Mouse (Mus musculus) stomach, embryonic 15.5 days (tissue): ENCODE results near the gene Klhl12. TPM values are rescaled to one million over a fixed set of nuclear protein-coding genes. Genes with fewer than 3 reads are reported as not detected.
"Not testable (repeated sequence)": the region's sequence is repeated elsewhere in the genome, so short reads cannot be mapped to it uniquely, and the experiment has no call there.

ENCODE experiments used
- ATAC-seq: fragments of 200-750 bp; cut with Nextera tagmentation; 2 replicates; pipeline ENCODE4 v1.8.0; 2017; ENCODE audit warnings: low read depth, moderate number of reproducible peaks, moderate TSS enrichment; ENCODE audit not compliant: insufficient read depth, low FRiP score
- H3K27ac ChIP-seq: fragments of 300-500 bp; sonication (generic); 2 replicates; pipeline ENCODE4 v1.5.1; 2015; ENCODE audit warnings: mild to moderate bottlenecking, inconsistent platforms
- H3K27me3 ChIP-seq: fragments of 300-500 bp; sonication (generic); replicated peaks from 2 replicates; pipeline ENCODE4 v1.6.1; 2015; ENCODE audit warnings: inconsistent platforms
- H3K36me3 ChIP-seq: fragments of 300-500 bp; sonication (generic); 2 replicates; pipeline ENCODE4 v1.6.1; 2015; ENCODE audit warnings: inconsistent platforms
- H3K4me1 ChIP-seq: fragments of 300-500 bp; sonication (generic); 2 replicates; pipeline ENCODE4 v1.6.1; 2015; ENCODE audit warnings: inconsistent platforms
- H3K4me2 ChIP-seq: fragments of 300-500 bp; sonication (generic); 2 replicates; pipeline ENCODE4 v1.6.1; 2015; ENCODE audit warnings: mild to moderate bottlenecking, inconsistent platforms
- H3K4me3 ChIP-seq: fragments of 300-500 bp; sonication (generic); replicated peaks from 2 replicates; pipeline ENCODE4 v1.5.1; 2015; ENCODE audit warnings: inconsistent platforms
- H3K9ac ChIP-seq: fragments of 300-500 bp; sonication (generic); 2 replicates; pipeline ENCODE4 v1.6.1; 2015; ENCODE audit warnings: inconsistent platforms
- H3K9me3 ChIP-seq: fragments of 300-500 bp; sonication (generic); 2 replicates; pipeline ENCODE4 v1.6.1; 2016; ENCODE audit warnings: inconsistent platforms
- WGBS: fragments of 180-500 bp; shearing (Covaris S2); methylation state at CpG from one replicate; pipeline ENCODE4 v1.1.7; 2015; 5-methylcytosine and 5-hydroxymethylcytosine counted together
- polyA plus RNA-seq: library from polyadenylated mRNA; unstranded; fragments of >200 nt; fragmentation: Nextera tagmentation; extraction: Ambion mirVana; gene quantifications from 2 replicates; pipeline ENCODE4 v1.2.1, GENCODE M21; 2015

Klhl12 gene
- polyA plus RNA-seq, 1 experiment from 2014 or later = 24.0 TPM

- H3K4me1 ChIP-seq = peaks cover 14% of the 10 kb centered on the region
- WGBS = 91% methylated on average over 5 of the region's 5 CpGs
- H3K9ac ChIP-seq, H3K9me3 ChIP-seq, H3K36me3 ChIP-seq, H3K27me3 ChIP-seq, H3K27ac ChIP-seq, ATAC-seq, H3K4me3 ChIP-seq, H3K4me2 ChIP-seq: not testable (repeated sequence)
Measured at GRCm38 (mm10) chr1:134519201-134519600, 63.9 kb downstream of the Klhl12 start.

DNA sequence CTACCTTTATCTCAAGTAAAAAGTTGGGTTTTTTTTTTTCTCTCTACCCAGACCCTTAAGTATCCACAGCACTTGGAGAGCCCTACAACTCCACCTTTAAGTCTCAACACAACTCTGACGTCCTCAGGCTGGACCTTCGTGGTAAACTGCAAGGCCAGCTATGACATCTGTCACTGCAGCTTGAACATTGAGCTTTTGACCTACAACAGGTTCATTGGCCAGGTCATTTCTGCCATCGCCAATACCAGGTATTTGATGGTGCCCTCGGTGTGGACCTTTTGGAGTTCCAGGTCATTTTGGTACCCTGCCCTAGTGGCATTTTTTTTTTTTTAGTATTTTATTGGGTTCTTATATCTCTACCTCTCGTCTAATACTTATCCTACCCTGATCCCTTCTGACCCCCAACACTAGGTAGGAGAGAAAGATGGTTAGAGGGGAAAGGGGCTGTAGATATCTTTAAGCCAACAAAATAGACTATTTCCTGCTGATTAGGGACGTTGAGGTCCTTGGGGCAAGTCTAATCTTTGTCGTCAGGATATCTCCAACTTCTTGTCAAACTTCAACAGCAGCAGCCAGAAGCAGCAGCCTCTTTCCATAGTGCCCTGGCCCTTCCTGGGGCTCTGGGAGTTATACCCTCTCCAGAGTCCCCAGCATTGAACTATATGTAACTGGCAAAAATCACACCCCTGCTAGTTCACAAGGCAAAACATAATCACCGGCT lies 64.8 kb downstream of the Klhl12 start:
- H3K27me3 ChIP-seq = no peaks in the 10 kb centered on the region
- no peaks in the 10 kb centered on the region for H3K9me3 ChIP-seq
- no peak for ATAC-seq
- no peak overlapping the region for H3K27ac ChIP-seq
- H3K4me2 ChIP-seq = no peak overlapping the region
- no peak overlapping the region for H3K9ac ChIP-seq
- WGBS = 70% methylated on average over 8 of the region's 8 CpGs
- H3K4me1 ChIP-seq = peaks cover 14% of the 10 kb centered on the region
- H3K36me3 ChIP-seq = no peaks in the 10 kb centered on the region
- H3K4me3 ChIP-seq = no peak overlapping the region

DNA sequence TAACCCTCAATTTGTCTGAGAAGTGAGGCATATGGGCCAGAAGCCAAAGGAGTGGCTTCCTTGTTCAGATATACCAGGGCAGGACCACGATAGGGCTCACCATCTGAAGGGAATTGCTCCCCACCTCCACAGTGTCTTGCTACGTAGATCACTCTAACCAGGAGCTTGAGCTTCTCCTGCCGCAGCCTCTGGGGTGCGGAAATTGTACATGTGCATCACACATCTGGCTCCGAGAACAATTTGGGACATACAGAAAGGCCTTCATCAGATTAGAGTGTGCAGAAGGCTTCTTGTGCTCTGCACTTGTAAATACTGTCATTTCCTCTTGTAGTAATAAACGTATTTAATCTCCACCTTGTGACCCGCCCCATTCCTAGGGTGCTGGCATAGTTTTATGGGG lies 65.8 kb downstream of the Klhl12 start:
- H3K27ac ChIP-seq = no peak overlapping the region
- H3K4me3 ChIP-seq = no peak overlapping the region
- H3K9ac ChIP-seq = no peak overlapping the region
- no peak overlapping the region for H3K4me2 ChIP-seq
- peaks cover 11% of the 10 kb centered on the region for H3K4me1 ChIP-seq
- 66% methylated on average over 7 of the region's 7 CpGs for WGBS
- no peaks in the 10 kb centered on the region for H3K27me3 ChIP-seq
- H3K36me3 ChIP-seq = no peaks in the 10 kb centered on the region
- no peaks in the 10 kb centered on the region for H3K9me3 ChIP-seq
- ATAC-seq = no peak

DNA sequence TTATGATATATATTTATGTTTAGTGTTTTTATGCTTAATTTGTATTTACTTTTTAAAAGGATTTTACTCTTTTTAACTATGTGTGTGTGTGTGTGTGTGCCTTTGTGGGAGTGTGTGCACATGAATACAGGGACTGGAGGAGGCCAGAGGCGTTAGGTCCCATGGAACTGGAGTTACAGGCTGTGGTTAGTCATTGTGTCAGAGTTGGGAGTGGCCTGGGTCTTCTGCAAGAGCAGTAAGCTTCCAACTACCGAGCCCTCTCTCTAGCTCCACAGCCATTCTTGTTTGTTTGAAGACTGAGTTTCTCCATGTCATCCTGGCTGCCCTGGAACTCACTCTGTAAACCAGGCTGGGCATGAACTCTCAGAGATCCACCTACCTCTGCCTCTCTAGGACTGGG lies 67.0 kb downstream of the Klhl12 start:
- H3K4me3 ChIP-seq = no peak overlapping the region
- H3K4me2 ChIP-seq = no peak overlapping the region
- H3K27me3 ChIP-seq = no peaks in the 10 kb centered on the region
- no peaks in the 10 kb centered on the region for H3K9me3 ChIP-seq
- H3K4me1 ChIP-seq = 0 out of 2 replicates have a peak, but pooled peaks cover 4% of the 10 kb centered on the region
- H3K9ac ChIP-seq = no peak overlapping the region
- peak overlapping the region; percentile 48; the same call in 1 of the 2 replicates for H3K27ac ChIP-seq
- 35% methylated on average over 2 of the region's 2 CpGs for WGBS
- H3K36me3 ChIP-seq = no peaks in the 10 kb centered on the region
- no peak for ATAC-seq

- Histone ChIP-seq H3K9me3 (no peaks in the 10 kb centered on the region), H3K36me3 (no peaks in the 10 kb centered on the region), H3K4me3 (no peak overlapping the region), H3K4me2 (no peak overlapping the region), H3K4me1 (0 out of 2 replicates have a peak, but pooled peaks cover 4% of the 10 kb centered on the region), H3K27me3 (no peaks in the 10 kb centered on the region), H3K27ac (no peak overlapping the region), H3K9ac (no peak overlapping the region)
- no peak for ATAC-seq
- 75% methylated on average over 5 of the region's 5 CpGs for WGBS
Measured at GRCm38 (mm10) chr1:134524424-134524823, 69.1 kb downstream of the Klhl12 start.

DNA sequence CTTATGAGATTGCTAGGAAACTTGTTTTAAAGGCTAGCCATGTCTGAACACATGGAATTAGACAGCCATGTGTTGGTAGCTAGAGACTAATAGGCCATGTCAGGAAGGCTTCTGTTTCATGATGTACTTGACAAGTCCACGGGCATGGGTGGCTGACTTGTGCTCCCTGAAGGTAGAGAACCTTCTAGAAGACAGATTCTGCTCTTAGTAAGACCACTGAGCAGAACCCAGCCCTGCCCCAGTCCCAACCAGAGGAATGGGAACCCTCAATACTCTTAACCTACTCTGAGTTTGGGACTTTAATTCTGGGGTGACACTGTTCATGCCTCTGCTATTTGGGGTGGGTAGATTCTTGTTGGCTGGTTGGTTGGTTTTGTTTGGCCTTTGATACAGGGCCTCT lies 69.7 kb downstream of the Klhl12 start:
- no peaks in the 10 kb centered on the region for H3K27me3 ChIP-seq
- whole genome bisulfite sequencing = 89% methylated on average over 1 of the region's 1 CpGs
- no peak overlapping the region for H3K4me2 ChIP-seq
- no peak overlapping the region for H3K27ac ChIP-seq
- no peak overlapping the region for H3K4me3 ChIP-seq
- no peaks in the 10 kb centered on the region for H3K9me3 ChIP-seq
- no peak for ATAC-seq
- H3K9ac ChIP-seq = no peak overlapping the region
- H3K36me3 ChIP-seq = no peaks in the 10 kb centered on the region
- H3K4me1 ChIP-seq = 0 out of 2 replicates have a peak, but pooled peaks cover 4% of the 10 kb centered on the region

GRCm38 (mm10) chr1:134526752-134527151 lies 71.4 kb downstream of the Klhl12 start:
- Histone ChIP-seq H3K4me3 (no peak overlapping the region), H3K36me3 (no peaks in the 10 kb centered on the region), H3K27me3 (no peaks in the 10 kb centered on the region), H3K9me3 (no peaks in the 10 kb centered on the region), H3K4me2 (no peak overlapping the region; the same call in 1 of the 2 replicates), H3K27ac (0 out of 2 replicates have a peak overlapping the region, but pooled peaks have one; percentile 49), H3K4me1 (no peaks in the 10 kb centered on the region), H3K9ac (no peak overlapping the region)
- ATAC-seq = peak; percentile 95
- 36% methylated on average over 6 of the region's 6 CpGs for WGBS

DNA sequence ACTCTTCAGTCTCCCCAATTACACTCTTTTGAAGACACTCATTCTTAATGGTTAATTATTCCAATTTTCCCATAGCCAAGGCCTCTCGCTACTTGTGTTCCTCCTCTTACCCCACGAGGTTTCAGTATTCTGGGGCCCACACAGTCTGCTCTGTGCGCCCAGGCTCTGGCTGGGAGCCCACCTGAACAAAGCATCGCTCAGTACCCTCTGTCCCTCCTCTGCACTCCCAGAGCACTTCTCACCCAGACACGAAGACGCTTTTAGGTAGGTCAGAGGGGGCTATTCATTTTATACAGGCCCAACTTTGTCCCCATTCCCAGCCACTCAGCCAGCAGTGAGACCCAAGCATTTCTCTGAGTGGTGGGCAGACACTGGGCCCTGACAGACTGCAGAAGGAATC lies 75.3 kb downstream of the Klhl12 start:
- no peaks in the 10 kb centered on the region for H3K4me1 ChIP-seq
- no peaks in the 10 kb centered on the region for H3K36me3 ChIP-seq
- no peak overlapping the region for H3K9ac ChIP-seq
- 78% methylated on average over 6 of the region's 6 CpGs for WGBS
- H3K9me3 ChIP-seq = no peaks in the 10 kb centered on the region
- no peak overlapping the region for H3K27ac ChIP-seq
- no peak for ATAC-seq
- no peaks in the 10 kb centered on the region for H3K27me3 ChIP-seq
- no peak overlapping the region for H3K4me3 ChIP-seq
- H3K4me2 ChIP-seq = no peak overlapping the region

GRCm38 (mm10) chr1:134533710-134534109 lies 78.4 kb downstream of the Klhl12 start:
- H3K4me1 ChIP-seq, ATAC-seq, H3K9ac ChIP-seq, H3K9me3 ChIP-seq, H3K4me2 ChIP-seq, H3K27me3 ChIP-seq, H3K36me3 ChIP-seq, H3K27ac ChIP-seq, H3K4me3 ChIP-seq: not testable (repeated sequence)
- 93% methylated on average over 10 of the region's 10 CpGs for WGBS

- no peak overlapping the region for H3K4me3 ChIP-seq
- 98% methylated on average over 1 of the region's 1 CpGs for WGBS
- H3K27me3 ChIP-seq = no peaks in the 10 kb centered on the region
- H3K27ac ChIP-seq = no peak overlapping the region
- H3K36me3 ChIP-seq = no peaks in the 10 kb centered on the region
- H3K4me2 ChIP-seq = no peak overlapping the region
- H3K9ac ChIP-seq = no peak overlapping the region
- no peaks in the 10 kb centered on the region for H3K4me1 ChIP-seq
- ATAC-seq = no peak
- no peaks in the 10 kb centered on the region for H3K9me3 ChIP-seq
Measured at GRCm38 (mm10) chr1:134535054-134535453, 79.7 kb downstream of the Klhl12 start.

DNA sequence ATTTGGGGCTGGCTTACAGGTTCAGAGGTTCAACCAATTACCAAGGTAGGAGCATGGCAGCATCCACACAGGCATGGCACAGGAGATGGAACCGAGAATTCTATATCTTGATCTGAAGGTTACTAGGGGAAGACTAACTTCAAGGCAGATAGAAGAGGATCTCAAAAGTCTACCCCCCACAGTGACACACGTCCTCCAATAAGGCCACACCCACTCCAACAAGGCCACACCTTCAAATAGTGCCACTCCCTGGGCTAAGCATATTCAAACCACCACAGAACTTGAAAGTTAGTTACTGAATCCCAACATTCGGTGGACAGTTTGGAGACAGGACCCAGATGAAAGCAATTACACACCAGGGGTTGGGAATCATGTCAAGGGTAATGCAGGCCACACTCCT lies 80.2 kb downstream of the Klhl12 start:
- Histone ChIP-seq H3K4me2 (no peak overlapping the region), H3K27me3 (no peaks in the 10 kb centered on the region), H3K27ac (no peak overlapping the region), H3K36me3 (no peaks in the 10 kb centered on the region), H3K4me3 (no peak overlapping the region), H3K9ac (no peak overlapping the region), H3K4me1 (no peaks in the 10 kb centered on the region), H3K9me3 (no peaks in the 10 kb centered on the region)
- no peak for ATAC-seq
- 68% methylated on average over 3 of the region's 3 CpGs for WGBS

DNA sequence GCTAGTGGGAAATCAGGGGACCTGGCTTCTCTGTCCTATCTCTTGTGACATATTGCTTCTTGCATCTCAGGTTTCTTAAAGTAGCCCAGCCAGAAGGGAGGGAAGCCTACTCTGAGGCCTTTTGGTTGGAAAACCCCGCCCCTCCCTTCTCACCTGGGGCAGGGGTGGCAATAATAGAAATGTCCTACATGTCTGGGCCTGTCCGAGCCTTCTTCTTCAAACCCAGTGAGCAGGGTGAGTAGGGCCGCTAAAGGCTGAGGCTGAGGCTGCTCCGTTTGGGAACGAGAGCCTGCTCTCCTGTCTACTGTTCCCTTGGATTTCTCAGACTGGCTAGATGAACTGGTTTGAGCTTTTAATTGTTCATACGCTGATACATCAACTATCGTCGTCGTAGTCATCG lies 85.3 kb downstream of the Klhl12 start:
- Histone ChIP-seq H3K9me3 (no peaks in the 10 kb centered on the region), H3K4me1 (no peaks in the 10 kb centered on the region), H3K27ac (no peak overlapping the region), H3K4me3 (no peak overlapping the region), H3K9ac (no peak overlapping the region), H3K36me3 (no peaks in the 10 kb centered on the region), H3K27me3 (no peaks in the 10 kb centered on the region), H3K4me2 (no peak overlapping the region)
- no peak for ATAC-seq
- 87% methylated on average over 10 of the region's 10 CpGs for WGBS
